Mouse (Mus musculus) thymus, postnatal 10 days (tissue): ENCODE measurements around the gene Ankrd13a.

Source experiments
- DNase-seq, 2 experiments: peaks; one replicate each; pipeline ENCODE4 v3.0.0; 2021; ENCODE audit warnings: low spot score in 2 of 2

The Ankrd13a gene

GRCm38 (mm10) chr5:114799848-114800247 lies 25.4 kb downstream of the Ankrd13a start:
- DNase-seq = no peak

DNA sequence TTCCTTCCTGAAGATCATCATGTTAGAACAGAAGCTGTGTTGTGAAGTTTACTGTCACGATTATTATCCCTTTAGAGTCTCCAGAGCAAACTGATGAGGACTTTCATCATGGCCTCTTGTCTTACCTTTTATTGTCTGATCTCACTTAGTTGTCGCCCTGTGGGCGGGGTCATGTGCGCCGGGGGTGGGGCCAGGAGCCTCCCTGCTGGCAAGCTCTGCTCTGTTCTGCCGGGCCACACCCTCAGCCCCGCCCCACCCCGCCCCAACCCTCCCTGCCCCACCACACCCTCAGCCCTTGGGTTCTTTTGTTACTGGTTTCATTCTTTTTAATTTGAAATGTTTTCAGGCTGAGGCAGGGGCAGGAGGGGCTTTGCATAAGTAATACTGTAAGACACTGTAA lies 26.6 kb downstream of the Ankrd13a start:
- DNase-seq = no peak

GRCm38 (mm10) chr5:114801841-114802240 lies 27.4 kb downstream of the Ankrd13a start:
- DNase-seq = no peak

GRCm38 (mm10) chr5:114803231-114803630 lies 28.8 kb downstream of the Ankrd13a start:
- DNase-seq = no peak

GRCm38 (mm10) chr5:114804335-114804734 lies 29.9 kb downstream of the Ankrd13a start:
- no peak for DNase-seq

GRCm38 (mm10) chr5:114804958-114805357 lies 30.5 kb downstream of the Ankrd13a start:
- DNase-seq = no peak

DNA sequence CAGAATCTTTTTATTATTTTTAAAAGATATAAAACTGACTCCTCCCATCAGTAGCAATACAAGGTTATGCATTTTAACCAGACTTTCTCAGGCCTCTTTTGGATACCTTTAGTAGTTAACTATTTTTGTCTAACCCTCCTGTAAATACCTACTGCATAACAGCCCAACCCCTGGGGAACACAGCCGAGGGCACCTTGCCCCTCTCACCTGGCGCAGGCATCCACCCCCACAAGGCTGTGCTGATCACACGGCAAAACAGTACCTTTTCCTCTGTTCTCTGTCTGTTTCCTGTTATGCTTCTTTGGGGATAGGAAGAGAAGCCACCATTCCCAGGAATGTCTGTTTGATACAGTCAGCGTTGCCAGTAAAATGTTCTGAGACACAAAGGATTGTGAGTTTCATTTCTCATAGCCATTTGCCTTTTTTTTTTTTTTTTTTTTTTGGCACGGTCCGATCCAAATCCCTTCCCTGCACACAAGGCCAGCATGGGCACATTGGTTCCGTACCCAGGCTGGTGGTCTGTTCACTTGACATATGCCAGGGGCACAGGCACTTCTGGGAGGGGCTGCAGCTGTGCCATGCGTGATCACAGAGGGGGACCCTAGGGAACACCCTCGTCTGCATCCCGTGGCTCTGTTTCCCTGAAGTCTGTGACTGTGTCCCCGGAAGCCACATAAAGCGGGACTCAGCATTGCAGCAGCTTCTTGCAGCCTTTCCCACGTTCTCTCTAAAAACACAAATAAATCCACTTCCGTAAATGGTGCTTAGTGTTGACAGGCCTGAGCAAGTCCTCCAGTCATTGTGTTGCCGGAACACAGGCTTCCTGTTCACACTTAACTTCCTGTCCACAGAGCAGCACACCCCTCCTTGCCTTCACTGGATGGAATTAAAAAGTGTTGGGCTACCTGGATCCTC lies 31.2 kb downstream of the Ankrd13a start:
- no peak for DNase-seq

DNA sequence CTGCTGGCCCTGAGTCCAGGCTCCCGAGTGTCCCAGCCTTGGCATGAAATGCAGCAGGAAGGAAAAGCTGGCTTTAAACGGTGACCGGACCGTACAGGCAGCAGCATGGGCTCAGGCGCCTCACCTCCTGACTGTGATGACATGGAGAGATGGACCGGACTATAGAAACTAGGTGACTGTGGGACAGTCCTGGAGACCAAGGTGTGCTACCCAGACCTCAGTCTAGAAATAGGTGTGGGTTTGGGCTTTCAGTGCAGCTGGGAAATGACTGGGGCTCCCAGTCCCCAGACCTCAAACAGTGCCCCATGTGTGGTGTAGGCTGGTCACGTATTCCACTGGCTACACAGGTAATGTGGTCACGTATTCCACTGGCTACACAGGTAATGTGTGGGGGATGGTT lies 32.2 kb downstream of the Ankrd13a start:
- no peak for DNase-seq

DNA sequence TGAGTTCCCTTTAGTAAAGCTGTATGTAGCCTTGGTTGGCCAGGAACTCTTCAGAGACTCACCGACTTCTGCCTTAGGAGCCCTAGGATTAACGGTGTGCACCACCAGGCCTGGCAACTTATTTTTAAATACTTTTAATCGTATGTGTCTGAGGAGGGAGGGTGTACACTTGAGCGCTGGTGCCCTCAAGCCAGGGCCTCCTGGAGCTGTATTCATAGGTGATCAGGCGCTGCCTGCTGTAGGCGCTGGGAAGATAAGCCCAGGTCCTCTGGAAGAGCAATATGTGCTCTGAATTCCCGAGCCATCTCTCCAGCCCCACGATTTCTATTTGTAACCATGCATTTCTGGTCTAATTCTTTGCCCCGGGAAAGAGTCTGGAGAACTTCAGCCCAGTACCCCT lies 32.6 kb downstream of the Ankrd13a start:
- no peak for DNase-seq

GRCm38 (mm10) chr5:114807468-114807867 lies 33.0 kb downstream of the Ankrd13a start:
- no peak for DNase-seq

DNA sequence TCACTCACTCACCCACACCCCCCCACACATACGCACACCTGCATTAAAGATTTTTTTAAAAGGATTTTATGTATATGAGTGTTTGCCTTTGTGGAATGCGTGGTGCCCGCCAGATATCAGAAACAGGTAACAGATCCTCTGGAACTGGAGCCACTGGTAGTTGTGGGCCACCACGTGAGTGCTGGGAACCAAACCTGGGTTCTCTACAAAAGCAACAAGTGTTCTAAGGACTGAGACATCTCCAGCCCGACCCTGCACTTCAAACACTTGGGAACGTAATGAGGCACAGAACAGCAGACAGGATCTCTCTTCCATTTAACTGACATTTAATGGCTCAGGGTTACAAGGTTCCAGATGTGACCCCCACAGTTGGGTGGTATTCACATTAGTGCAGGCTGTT lies 33.4 kb downstream of the Ankrd13a start:
- no peak for DNase-seq

- DNase-seq = no peak
These were observed 33.9 kb downstream of the Ankrd13a start for GRCm38 (mm10) chr5:114808385-114808784.

GRCm38 (mm10) chr5:114809181-114809756 lies 34.8 kb downstream of the Ankrd13a start:
- no peak for DNase-seq

GRCm38 (mm10) chr5:114809826-114810225 lies 35.3 kb downstream of the Ankrd13a start:
- DNase-seq = no peak

DNA sequence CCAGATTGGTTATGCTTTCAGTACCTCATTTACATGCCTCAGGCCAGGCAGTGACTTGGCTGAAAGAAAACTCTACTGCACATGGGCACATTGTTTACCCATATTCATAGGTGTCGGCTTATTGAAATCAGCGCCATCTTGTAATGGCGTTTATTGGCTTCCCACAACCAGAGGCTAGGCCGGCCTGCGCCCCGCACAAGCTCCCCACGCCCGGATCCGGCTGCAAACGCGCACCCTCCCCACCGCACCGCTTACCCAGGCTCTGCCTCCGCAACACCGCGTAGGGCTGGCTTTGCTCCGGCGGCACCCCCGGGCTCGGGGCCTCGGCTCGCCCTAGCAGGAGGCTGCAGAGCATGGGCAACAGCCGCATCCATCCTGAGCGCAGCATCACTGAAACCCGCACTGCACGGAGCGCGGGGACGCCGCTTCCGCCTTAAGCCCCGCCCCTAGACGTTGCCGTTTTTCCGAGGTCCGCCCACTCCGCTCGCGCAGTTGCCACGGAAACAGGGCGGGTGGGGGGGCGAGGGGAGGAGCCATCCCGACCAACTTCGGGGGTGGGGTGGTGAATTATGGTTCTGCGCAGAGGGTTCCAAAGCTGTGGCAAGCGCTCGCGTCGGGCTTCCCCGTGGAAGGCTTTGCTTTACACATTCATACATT lies 39.2 kb downstream of the Ankrd13a start:
- peak; percentile 79 to 87 for DNase-seq

- DNase-seq = no peak
These were observed 42.1 kb downstream of the Ankrd13a start for GRCm38 (mm10) chr5:114816599-114816998.

DNA sequence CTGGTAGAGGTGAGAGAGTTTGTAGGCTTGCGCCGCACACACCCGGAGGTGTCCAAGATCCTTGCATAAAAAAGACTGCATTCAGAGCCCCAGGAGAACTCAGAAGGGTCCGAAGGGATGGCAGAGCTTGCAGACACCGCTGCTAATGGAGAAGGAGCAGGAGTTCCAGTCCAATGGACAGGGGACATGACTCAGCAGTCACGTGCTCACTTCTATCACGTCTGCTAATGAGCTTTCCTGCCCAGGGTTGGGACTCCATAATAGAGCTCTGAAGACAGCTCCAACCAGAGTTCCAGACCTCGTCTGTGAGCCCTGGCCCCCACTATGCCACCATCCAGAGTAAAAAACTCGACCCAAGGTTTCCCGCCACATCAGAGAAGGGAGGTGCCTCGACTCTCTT lies 43.6 kb downstream of the Ankrd13a start:
- no peak for DNase-seq

GRCm38 (mm10) chr5:114822796-114823688 lies 48.6 kb downstream of the Ankrd13a start, which contains the start of gene 1500011B03Rik:
Gene 1500011B03Rik, minus strand, starts transcription at chr5:114823468.
- DNase-seq = peak; percentile 64 to 79

DNA sequence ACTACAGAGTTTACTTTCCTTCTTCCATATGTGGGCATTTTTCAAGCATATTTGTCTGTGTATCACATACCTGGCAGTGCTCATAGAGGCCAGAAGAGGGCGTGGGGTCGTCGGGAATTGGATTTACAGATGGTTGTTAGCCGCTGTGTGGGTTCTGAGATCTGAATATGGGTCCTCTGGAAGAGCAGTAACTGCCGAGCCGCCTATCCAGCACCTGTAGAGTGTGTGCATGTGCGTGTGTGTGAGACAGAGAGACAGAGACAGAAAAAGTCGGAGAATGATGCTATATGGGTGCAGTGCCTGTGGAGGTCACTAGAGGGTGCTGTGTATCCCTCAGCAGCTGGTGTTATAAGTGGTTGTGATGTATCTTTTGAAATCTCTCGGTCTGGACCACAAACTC lies 49.7 kb downstream of the Ankrd13a start:
- peak in 1 of 2 experiments; percentile 45 for DNase-seq

DNA sequence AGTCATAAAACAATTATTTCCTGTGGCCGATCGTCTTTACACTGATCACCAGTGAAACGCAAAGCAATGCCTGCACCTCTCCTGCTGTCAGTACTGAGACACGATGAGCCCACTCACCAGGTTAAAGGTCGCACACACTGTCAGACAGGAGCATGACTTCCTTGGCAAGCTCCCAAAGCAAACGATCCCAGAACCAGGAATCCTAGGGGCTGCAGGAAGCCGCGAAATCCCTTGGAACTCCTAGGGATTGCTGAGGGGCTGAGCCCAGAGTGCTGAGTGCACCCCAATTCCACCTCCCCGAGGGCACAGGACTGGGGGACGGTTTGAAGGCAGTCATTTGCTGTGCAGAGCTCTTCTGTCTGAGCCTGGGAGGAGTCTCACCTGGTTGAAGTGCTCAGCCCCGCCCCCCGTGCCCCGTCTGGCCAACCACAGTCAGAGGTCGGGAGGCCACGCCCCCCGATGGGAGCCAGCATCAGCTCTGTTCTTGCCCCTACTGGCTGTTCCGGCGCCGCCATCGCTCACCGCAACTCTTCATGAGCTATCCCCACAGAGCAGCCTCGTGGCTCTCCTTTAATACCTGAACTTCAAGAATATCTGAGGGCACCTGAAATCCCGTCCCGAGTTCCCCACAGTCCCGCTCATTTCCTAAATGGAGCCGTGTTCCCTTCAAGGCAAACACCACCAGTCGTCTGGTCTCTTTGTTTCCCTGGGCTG lies 51.7 kb downstream of the Ankrd13a start:
- peak; percentile 78 to 87 for DNase-seq

DNA sequence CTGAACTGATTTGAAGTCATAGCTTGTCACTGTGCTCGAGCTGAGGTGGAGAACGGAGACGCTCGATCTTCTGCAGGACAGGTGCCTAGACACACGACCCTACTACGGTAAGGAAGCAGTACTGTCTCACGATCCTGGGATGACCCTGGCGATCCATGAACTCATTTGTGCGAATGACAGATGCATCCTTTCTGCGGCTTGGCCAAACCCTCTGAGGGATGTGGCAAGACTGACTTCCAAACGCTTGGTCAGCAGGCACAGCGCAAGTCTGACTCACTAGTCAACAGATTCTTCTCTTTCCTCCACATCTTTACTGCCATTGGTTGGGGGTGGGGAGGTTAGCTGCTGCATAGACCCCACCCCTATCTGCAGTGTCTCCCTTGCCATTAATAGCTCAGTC lies 53.0 kb downstream of the Ankrd13a start:
- DNase-seq = no peak
